Mouse (Mus musculus): Measurements from ENCODE around the gene Aff3. TPM values are rescaled to one million over a fixed set of nuclear protein-coding genes. Genes with fewer than 3 reads are reported as not detected.

Gene Aff3
- polyA plus RNA-seq, 1 experiment from 2014 or later = 2.1 TPM

DNA sequence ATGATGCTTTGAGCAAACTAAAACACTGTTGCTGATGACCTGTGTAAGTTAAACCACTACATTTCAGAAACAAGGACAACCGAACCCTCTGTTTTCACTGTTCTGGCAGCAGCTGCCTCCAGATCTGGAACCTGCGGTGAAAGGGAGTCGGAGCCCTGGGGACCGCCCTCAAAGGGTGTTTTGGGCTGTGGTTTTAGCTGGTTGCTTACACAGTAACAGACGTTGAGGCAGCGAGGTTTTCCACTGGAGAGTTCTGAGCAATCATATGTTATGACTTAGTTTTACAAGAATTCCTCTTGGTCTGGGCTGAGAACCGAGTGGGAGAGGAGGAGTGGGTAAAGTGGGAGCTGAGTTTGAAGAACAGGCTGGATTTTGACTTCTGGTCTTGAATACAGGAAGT, 7.1 kb downstream of the Aff3 start:
- Histone ChIP-seq H3K4me3 (no peak overlapping the region), H3K36me3 (no peaks in the 10 kb centered on the region), H3K9ac (no peak overlapping the region), H3K4me2 (no peak overlapping the region), H3K27me3 (replicated peaks) (no peaks in the 10 kb centered on the region), H3K4me1 (0 out of 2 replicates have a peak, but pooled peaks cover under 1% of the 10 kb centered on the region), H3K27ac (replicated peaks) (no peak overlapping the region), H3K9me3 (peaks cover 2% of the 10 kb centered on the region; the same call in 1 of the 2 replicates)
- WGBS = 66% methylated on average over 7 of the region's 7 CpGs
- ATAC-seq (ENCODE audit: extremely low read depth, insufficient number of reproducible peaks, low FRiP score, low TSS enrichment) = no peak

DNA sequence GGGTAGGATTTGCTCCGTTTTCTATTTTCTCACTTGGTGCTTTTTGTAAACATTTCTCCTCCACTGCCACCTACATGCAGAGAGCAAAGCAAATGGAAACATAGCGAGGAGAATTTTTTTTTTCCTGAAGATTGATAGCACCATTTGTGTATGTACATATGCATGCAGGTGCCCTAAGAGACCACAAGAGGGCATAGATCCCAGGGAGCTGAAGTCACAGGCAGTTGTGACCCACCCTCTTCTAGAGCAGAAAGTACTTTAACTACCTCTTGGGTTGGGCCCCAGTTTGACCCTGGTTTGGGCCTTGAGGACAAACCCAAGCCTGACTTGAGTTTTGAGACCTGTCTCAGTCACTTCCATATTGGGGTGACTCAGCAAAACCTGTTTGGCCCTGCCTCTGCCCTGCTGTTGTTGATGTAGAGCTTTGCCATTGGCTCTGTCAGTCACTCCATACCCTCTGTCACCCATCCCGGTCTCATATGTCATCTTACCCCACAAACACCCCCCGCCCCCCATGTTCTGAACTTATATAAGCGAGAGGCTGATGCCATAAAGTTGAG, 9.7 kb downstream of the Aff3 start:
- H3K9ac ChIP-seq = no peak overlapping the region
- H3K27me3 ChIP-seq (replicated peaks) = no peaks in the 10 kb centered on the region
- WGBS = 89% methylated on average over 5 of the region's 5 CpGs
- no peaks in the 10 kb centered on the region for H3K36me3 ChIP-seq
- H3K27ac ChIP-seq (replicated peaks) = no peak overlapping the region
- H3K4me1 ChIP-seq = no peaks in the 10 kb centered on the region
- ATAC-seq (ENCODE audit: extremely low read depth, insufficient number of reproducible peaks, low FRiP score, low TSS enrichment) = no peak
- peaks cover 2% of the 10 kb centered on the region; the same call in 1 of the 2 replicates for H3K9me3 ChIP-seq
- no peak overlapping the region for H3K4me2 ChIP-seq
- H3K4me3 ChIP-seq = no peak overlapping the region

DNA sequence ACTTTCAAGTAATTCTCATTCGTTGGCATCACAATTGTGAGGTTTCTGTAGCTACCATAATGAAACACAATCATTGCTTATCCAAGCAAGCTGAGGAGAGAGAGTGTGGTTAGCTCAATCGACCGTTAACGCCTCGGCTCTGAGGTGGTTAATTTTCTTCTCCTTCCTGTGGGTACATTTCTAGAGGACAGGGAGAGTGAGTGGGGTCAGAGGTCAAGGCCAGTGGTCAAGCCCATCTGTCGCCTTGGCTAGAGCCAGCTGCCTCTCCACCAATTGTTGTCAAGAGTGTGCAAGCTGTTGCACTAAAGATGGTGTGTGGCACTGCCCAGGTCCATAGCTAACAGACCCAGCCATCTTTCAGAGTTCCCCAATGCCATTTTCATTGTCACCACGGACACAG, 14.7 kb downstream of the Aff3 start:
- H3K36me3 ChIP-seq = no peaks in the 10 kb centered on the region
- WGBS = 70% methylated on average over 7 of the region's 7 CpGs
- no peaks in the 10 kb centered on the region for H3K4me1 ChIP-seq
- no peak overlapping the region for H3K4me3 ChIP-seq
- no peaks in the 10 kb centered on the region for H3K27me3 ChIP-seq (replicated peaks)
- H3K9ac ChIP-seq = no peak overlapping the region
- H3K9me3 ChIP-seq = peaks cover under 1% of the 10 kb centered on the region; the same call in 1 of the 2 replicates
- H3K27ac ChIP-seq (replicated peaks) = no peak overlapping the region
- no peak for ATAC-seq (ENCODE audit: extremely low read depth, insufficient number of reproducible peaks, low FRiP score, low TSS enrichment)
- H3K4me2 ChIP-seq = no peak overlapping the region

DNA sequence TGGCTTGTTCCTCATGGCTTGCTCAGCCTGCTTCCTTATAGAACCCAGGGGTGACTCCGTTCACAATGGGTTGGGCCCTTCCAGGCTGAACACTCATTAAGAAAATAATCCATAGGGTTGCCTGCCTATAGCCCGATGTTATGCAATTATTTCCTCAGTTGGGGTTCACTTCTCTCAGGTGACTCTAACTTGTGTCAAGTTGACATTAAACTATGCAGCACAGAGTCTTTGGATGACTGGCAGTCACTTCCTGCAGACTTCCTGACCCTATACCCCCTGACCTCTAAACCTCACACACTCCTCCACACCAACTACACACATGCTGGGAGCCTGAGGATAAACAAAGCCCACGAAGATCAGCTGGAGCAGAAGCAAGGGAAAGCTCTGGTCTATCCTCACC, 15.6 kb downstream of the Aff3 start:
- H3K9ac ChIP-seq = no peak overlapping the region
- ATAC-seq (ENCODE audit: extremely low read depth, insufficient number of reproducible peaks, low FRiP score, low TSS enrichment) = no peak
- no peaks in the 10 kb centered on the region for H3K36me3 ChIP-seq
- no peak overlapping the region for H3K4me2 ChIP-seq
- no peaks in the 10 kb centered on the region for H3K4me1 ChIP-seq
- H3K9me3 ChIP-seq = no peaks in the 10 kb centered on the region
- H3K27me3 ChIP-seq (replicated peaks) = no peaks in the 10 kb centered on the region
- no peak overlapping the region for H3K4me3 ChIP-seq
- WGBS = 61% methylated on average over 3 of the region's 3 CpGs
- no peak overlapping the region for H3K27ac ChIP-seq (replicated peaks)

DNA sequence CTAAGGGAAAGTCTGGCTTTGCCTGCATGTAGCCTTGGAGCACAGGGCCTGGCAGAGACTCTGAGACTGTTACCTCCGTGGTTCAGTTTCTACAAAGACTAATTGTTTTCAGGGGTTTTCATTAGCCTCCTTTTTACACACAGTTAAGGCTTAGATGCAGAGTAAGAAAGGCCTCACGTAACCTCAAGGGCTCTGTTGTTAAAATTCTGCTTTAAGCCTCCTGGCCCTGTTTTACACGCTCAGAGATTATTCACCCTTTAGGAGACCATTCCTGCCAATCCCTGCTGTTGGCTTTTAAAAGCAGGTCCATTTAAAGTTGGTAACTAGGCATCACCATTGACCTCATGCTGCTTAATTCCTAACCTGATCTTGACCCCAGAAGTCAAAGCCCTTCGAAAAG, 22.5 kb downstream of the Aff3 start:
- 58% methylated on average over 4 of the region's 4 CpGs for WGBS

DNA sequence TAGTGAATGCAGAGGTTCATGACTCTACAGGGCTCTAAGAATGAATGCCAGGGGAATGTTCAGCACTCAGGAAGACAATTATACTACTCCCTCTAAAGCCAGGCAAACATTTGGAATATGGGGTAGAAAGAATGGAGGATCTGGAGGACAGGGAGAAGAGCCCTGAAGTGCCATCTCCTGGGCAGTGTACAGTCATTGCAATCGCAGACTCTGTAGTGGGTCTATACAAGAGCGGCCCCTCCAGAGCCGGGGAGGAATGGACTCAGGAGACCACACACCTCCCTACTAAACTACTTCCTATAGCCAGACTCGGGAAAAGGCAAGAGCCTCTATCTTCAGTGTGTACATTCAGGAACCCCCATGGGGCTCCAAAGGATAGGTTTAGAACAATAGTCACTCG, 25.1 kb downstream of the Aff3 start:
- WGBS = 71% methylated on average over 5 of the region's 5 CpGs
- Histone ChIP-seq H3K4me1 (0 out of 2 replicates have a peak, but pooled peaks cover 4% of the 10 kb centered on the region), H3K9me3 (no peaks in the 10 kb centered on the region), H3K36me3 (no peaks in the 10 kb centered on the region), H3K4me2 (no peak overlapping the region), H3K27ac (replicated peaks) (no peak overlapping the region), H3K9ac (no peak overlapping the region), H3K27me3 (replicated peaks) (no peaks in the 10 kb centered on the region), H3K4me3 (no peak overlapping the region)
- ATAC-seq (ENCODE audit: extremely low read depth, insufficient number of reproducible peaks, low FRiP score, low TSS enrichment) = no peak

More for the DNA sequence above, 22.5 kb downstream of the Aff3 start:
- Histone ChIP-seq H3K9ac (no peak overlapping the region), H3K4me3 (no peak overlapping the region), H3K27me3 (replicated peaks) (no peaks in the 10 kb centered on the region), H3K4me2 (no peak overlapping the region), H3K4me1 (0 out of 2 replicates have a peak, but pooled peaks cover 4% of the 10 kb centered on the region), H3K36me3 (no peaks in the 10 kb centered on the region), H3K27ac (replicated peaks) (no peak overlapping the region), H3K9me3 (no peaks in the 10 kb centered on the region)
- ATAC-seq (ENCODE audit: extremely low read depth, insufficient number of reproducible peaks, low FRiP score, low TSS enrichment) = no peak

DNA sequence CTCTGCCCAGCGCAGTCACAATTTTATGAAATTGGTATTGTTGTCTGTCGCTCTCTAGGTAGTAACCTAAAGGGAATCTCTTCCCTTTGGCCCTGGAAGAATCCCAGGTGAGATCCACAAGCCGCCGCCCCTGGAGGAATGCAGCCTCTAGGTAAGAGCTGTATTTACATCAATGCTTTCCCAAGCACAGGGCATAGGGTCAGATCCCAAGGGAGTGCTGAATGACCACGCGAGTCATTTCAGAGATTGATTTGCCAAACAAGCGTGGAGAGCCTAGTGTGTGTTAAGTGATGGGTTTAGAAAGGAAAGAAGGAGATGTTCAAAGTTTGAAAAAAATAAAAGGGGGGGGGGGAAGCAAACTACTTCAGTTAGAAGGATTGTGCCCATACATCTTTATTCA, 29.2 kb downstream of the Aff3 start:
- 70% methylated on average over 7 of the region's 7 CpGs for WGBS
- Histone ChIP-seq H3K36me3 (no peaks in the 10 kb centered on the region), H3K4me1 (no peaks in the 10 kb centered on the region), H3K27ac (replicated peaks) (no peak overlapping the region), H3K9ac (no peak overlapping the region), H3K27me3 (replicated peaks) (peaks cover 10% of the 10 kb centered on the region), H3K9me3 (no peaks in the 10 kb centered on the region), H3K4me3 (no peak overlapping the region), H3K4me2 (no peak overlapping the region)
- no peak for ATAC-seq (ENCODE audit: extremely low read depth, insufficient number of reproducible peaks, low FRiP score, low TSS enrichment)

DNA sequence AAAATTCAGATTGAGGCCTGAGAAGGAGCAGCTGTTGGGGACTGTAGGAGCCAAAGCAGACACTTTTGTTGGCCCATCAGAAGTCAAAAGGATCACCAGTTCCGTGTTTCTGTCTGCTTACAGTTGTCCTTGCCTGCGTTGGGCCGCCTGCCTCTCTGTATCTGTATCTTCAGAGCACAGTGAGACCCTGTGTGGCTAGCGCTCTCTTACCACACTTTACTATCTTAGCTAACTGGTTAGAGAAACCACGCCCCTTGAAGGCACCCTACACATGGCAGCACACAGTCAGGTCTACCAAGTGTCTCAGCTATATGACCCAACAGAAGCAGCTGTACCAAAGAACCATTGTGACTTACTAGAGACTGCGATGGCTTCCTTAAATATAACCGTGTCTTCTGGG, 30.7 kb downstream of the Aff3 start:
- H3K4me2 ChIP-seq = no peak overlapping the region
- no peak overlapping the region for H3K27ac ChIP-seq (replicated peaks)
- no peak for ATAC-seq (ENCODE audit: extremely low read depth, insufficient number of reproducible peaks, low FRiP score, low TSS enrichment)
- no peaks in the 10 kb centered on the region for H3K4me1 ChIP-seq
- H3K36me3 ChIP-seq = no peaks in the 10 kb centered on the region
- no peak overlapping the region for H3K4me3 ChIP-seq
- H3K9ac ChIP-seq = no peak overlapping the region
- no peaks in the 10 kb centered on the region for H3K9me3 ChIP-seq
- 78% methylated on average over 7 of the region's 7 CpGs for WGBS
- H3K27me3 ChIP-seq (replicated peaks) = peaks cover 18% of the 10 kb centered on the region

DNA sequence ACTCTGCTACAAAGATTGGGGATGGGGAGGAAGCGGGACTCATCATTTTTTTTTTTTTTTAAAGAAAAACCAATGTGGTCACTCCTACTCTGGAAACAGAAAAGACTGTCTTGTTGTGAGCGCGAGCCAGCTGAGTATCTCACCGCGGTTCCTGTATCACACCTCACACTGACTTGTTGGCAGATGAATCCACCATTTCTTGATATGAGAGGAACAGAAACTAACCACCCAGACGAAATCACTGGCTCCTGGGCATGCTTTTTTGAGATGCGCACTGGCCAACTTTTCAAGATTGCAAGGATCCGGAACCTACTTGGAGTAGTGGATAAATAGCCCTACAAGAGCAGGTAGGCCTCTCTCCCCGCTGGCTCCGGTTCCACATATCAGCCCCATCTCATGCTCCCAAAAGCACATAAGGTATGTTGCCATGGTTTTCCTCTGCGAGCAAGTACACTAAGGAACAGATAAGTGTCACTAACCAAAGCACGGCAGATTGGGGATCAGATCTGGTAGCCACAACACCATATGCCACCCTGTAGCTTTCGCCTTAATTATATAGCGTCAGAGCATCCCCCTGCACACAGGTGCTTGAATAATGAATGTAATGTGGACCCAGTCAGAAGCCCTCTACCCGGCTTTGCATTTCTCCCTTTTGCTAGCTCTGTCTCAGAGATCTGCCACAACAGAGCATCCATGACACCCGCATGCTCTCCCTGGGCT, 32.1 kb downstream of the Aff3 start:
- H3K36me3 ChIP-seq = no peaks in the 10 kb centered on the region
- peaks cover 7% of the 10 kb centered on the region for H3K4me1 ChIP-seq
- no peaks in the 10 kb centered on the region for H3K9me3 ChIP-seq
- no peak overlapping the region for H3K4me3 ChIP-seq
- no peak overlapping the region for H3K4me2 ChIP-seq
- ATAC-seq (ENCODE audit: extremely low read depth, insufficient number of reproducible peaks, low FRiP score, low TSS enrichment) = no peak
- 78% methylated on average over 16 of the region's 16 CpGs for WGBS
- peaks cover 32% of the 10 kb centered on the region for H3K27me3 ChIP-seq (replicated peaks)
- no peak overlapping the region for H3K27ac ChIP-seq (replicated peaks)
- no peak overlapping the region for H3K9ac ChIP-seq

DNA sequence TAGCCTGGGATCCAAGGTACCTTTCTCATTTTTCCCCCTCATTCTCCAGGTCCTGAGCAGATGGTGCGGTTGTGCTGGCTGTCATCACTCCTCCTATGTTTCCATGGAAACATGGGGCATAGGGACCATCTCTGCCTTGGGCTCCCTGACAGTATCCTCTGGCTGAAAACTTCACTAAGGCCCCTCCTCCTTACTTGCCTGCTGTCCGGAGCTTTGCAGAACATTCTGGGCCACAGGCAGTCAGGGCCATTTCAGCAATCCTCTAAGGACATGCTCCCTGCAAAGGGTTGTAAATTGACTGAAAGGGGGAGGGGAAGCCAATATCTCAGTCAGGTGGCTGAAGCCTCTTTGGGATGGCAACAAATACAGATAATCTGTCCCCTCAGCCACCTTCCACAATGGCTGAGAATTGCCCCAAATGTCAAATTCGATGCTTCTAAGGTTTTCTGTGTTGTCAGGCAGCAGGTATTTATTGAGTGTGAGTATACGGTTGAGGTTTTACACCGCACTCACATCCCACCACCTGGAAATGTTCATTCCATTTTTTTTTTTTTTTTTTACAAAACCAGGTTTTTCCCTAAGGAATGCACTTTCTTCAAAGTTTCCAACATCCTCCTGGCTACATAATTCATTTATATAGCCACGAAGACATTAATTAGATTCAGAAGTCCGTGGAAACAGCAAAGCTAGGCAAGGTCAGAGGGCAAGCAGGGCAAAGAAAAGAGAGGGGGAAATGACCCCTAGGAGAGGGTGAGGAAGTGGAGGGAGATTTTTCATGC, 33.1 kb downstream of the Aff3 start:
- H3K4me3 ChIP-seq = no peak overlapping the region
- H3K9ac ChIP-seq = no peak overlapping the region
- no peaks in the 10 kb centered on the region for H3K36me3 ChIP-seq
- no peak for ATAC-seq (ENCODE audit: extremely low read depth, insufficient number of reproducible peaks, low FRiP score, low TSS enrichment)
- H3K4me2 ChIP-seq = no peak overlapping the region
- no peaks in the 10 kb centered on the region for H3K9me3 ChIP-seq
- H3K27me3 ChIP-seq (replicated peaks) = peaks cover 39% of the 10 kb centered on the region
- WGBS = 59% methylated on average over 7 of the region's 7 CpGs
- H3K4me1 ChIP-seq = peaks cover 8% of the 10 kb centered on the region
- no peak overlapping the region for H3K27ac ChIP-seq (replicated peaks)

DNA sequence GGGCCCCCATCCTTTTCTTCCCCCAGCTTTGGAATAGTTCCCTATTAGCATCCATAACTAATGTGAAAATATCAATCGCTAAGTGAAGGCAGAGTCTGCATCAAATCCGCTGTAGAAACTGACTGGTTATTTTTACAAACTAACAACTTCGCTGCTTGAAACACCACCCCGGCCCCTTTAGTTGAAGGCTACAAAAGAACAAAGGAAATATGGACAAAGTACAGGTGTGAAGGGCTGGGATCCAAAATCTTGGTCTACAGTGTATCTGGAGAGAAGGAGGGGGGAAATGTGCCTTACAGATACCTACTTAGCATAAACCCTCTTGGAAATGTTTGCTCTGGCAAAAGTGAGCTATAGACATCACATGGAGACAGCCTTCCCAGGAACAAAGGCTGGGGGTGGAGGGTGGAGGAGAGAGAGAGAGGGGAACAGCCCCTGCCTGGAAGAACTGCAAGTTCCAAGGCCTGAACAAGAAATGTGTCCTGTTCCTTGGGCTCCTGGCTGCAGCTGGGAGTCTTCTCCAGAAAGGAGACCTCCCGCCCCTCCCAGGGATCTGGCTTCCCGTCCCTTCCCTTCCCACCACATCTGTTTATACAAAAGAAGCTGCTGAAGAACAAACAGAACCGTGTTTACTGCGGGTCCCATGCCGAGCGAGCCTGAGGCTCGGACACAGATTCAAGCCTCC, 35.7 kb downstream of the Aff3 start:
- no peaks in the 10 kb centered on the region for H3K9me3 ChIP-seq
- peaks cover 51% of the 10 kb centered on the region for H3K27me3 ChIP-seq (replicated peaks)
- no peak overlapping the region for H3K27ac ChIP-seq (replicated peaks)
- ATAC-seq (ENCODE audit: extremely low read depth, insufficient number of reproducible peaks, low FRiP score, low TSS enrichment) = no peak
- H3K36me3 ChIP-seq = no peaks in the 10 kb centered on the region
- no peak overlapping the region for H3K9ac ChIP-seq
- H3K4me2 ChIP-seq = no peak overlapping the region
- peaks cover 19% of the 10 kb centered on the region for H3K4me1 ChIP-seq
- H3K4me3 ChIP-seq = no peak overlapping the region
- WGBS = 46% methylated on average over 11 of the region's 11 CpGs
